Mouse (Mus musculus): ENCODE data around the gene Inmt.
"Not testable (repeated sequence)": the region's sequence is repeated elsewhere in the genome, so short reads cannot be mapped to it uniquely, and the experiment has no call there.

Inmt gene

GRCm38 (mm10) chr6:55174741-55175181, at the start of gene Inmt:
Inmt (minus strand) TSS chr6:55175043.
- no peak for DNase-seq (ENCODE audit: extremely low read depth, low read depth, low spot score)

- DNase-seq (ENCODE audit: extremely low read depth, low read depth, low spot score), result no peak
Observed at GRCm38 (mm10) chr6:55223986-55224385, 49.1 kb upstream of the Inmt start.

- DNase-seq (ENCODE audit: extremely low read depth, low read depth, low spot score), result no peak
Observed at GRCm38 (mm10) chr6:55218232-55218631, 43.4 kb upstream of the Inmt start.

GRCm38 (mm10) chr6:55214541-55214940, 39.7 kb upstream of the Inmt start:
- no peak for DNase-seq (ENCODE audit: extremely low read depth, low read depth, low spot score)

GRCm38 (mm10) chr6:55210423-55211365, 35.9 kb upstream of the Inmt start:
- no peak for DNase-seq (ENCODE audit: extremely low read depth, low read depth, low spot score)

- DNase-seq (ENCODE audit: extremely low read depth, low read depth, low spot score), result no peak
Observed at GRCm38 (mm10) chr6:55207786-55208185, 32.9 kb upstream of the Inmt start.

- no peak for DNase-seq (ENCODE audit: extremely low read depth, low read depth, low spot score)
Observed at GRCm38 (mm10) chr6:55203931-55204330, 29.1 kb upstream of the Inmt start.

- peak; percentile 30 for DNase-seq (ENCODE audit: extremely low read depth, low read depth, low spot score)
Observed at GRCm38 (mm10) chr6:55202913-55203910, 28.4 kb upstream of the Inmt start, which contains the start of gene Mindy4. Mindy4 (plus strand) TSS chr6:55203383.

GRCm38 (mm10) chr6:55199047-55199446, 24.2 kb upstream of the Inmt start:
- DNase-seq (ENCODE audit: extremely low read depth, low read depth, low spot score), result no peak

GRCm38 (mm10) chr6:55193171-55193570, 18.3 kb upstream of the Inmt start:
- no peak for DNase-seq (ENCODE audit: extremely low read depth, low read depth, low spot score)

- no peak for DNase-seq (ENCODE audit: extremely low read depth, low read depth, low spot score)
Observed at GRCm38 (mm10) chr6:55191537-55191936, 16.7 kb upstream of the Inmt start.

GRCm38 (mm10) chr6:55189406-55189805, 14.6 kb upstream of the Inmt start:
- DNase-seq (ENCODE audit: extremely low read depth, low read depth, low spot score), result no peak

GRCm38 (mm10) chr6:55187827-55188226, 13.0 kb upstream of the Inmt start:
- not testable (repeated sequence) for DNase-seq (ENCODE audit: extremely low read depth, low read depth, low spot score)

GRCm38 (mm10) chr6:55182655-55183430, 8.0 kb upstream of the Inmt start:
- DNase-seq (ENCODE audit: extremely low read depth, low read depth, low spot score), result no peak

GRCm38 (mm10) chr6:55179560-55179959, 4.7 kb upstream of the Inmt start:
- DNase-seq (ENCODE audit: extremely low read depth, low read depth, low spot score), result no peak

GRCm38 (mm10) chr6:55177060-55177732, 2.4 kb upstream of the Inmt start:
- no peak for DNase-seq (ENCODE audit: extremely low read depth, low read depth, low spot score)

GRCm38 (mm10) chr6:55175892-55176291, 1.0 kb upstream of the Inmt start:
- DNase-seq (ENCODE audit: extremely low read depth, low read depth, low spot score), result no peak

- no peak for DNase-seq (ENCODE audit: extremely low read depth, low read depth, low spot score)
Observed at GRCm38 (mm10) chr6:55175456-55175855, 613 bp upstream of the Inmt start.

- no peak for DNase-seq (ENCODE audit: extremely low read depth, low read depth, low spot score)
Observed at GRCm38 (mm10) chr6:55173941-55174349, 898 bp downstream of the Inmt start.

GRCm38 (mm10) chr6:55173171-55173570, 1.7 kb downstream of the Inmt start:
- no peak for DNase-seq (ENCODE audit: extremely low read depth, low read depth, low spot score)
